Mouse (Mus musculus): ENCODE measurements around the gene Col7a1. TPM values are rescaled to one million over a fixed set of nuclear protein-coding genes. Genes with fewer than 3 reads are reported as not detected.

Gene Col7a1
- polyA plus RNA-seq, 1 experiment, result 7.9 TPM

DNA sequence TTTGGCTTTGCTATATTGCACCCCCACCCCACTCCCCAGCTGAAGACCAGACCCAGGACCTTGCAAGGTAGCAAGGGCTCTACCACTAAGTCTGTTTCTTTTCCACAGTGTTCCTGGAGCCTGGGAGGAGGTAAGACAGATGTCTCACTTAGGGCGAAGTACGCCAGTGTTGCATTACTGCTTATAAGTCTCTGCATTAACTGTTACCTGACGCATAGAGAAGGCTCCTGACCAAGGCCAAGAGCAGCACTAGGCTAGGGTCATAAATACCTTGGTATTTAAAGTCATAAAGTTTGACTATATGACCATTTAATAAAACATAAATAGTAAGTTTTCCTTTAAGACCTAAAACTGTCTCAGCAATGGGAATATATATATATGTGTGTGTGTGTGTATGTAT lies 25.0 kb upstream of the Col7a1 start:
- TF ChIP-seq POLR2A (IDR thresholded peaks at IDR 0.05; ENCODE audit: control insufficient read depth, extremely low read depth, insufficient read depth, low read length, poor library complexity), result no peak
- TF ChIP-seq CTCF (IDR thresholded peaks at IDR 0.05; ENCODE audit: borderline replicate concordance, control insufficient read depth, extremely low read depth, insufficient read depth, low read length, poor library complexity), result no peak
- Histone ChIP-seq H3K4me3 (ENCODE audit: control insufficient read depth, insufficient read depth, low read length) (no peak overlapping the region), H3K36me3 (ENCODE audit: control insufficient read depth, insufficient read depth, low read length) (no peaks in the 10 kb centered on the region), H3K27me3 (ENCODE audit: control insufficient read depth, insufficient read depth, low read length) (no peaks in the 10 kb centered on the region), H3K27ac (ENCODE audit: control insufficient read depth, insufficient read depth, low read length) (no peak overlapping the region), H3K4me1 (replicated peaks; ENCODE audit: control insufficient read depth, insufficient read depth, low read length) (no peaks in the 10 kb centered on the region)
- 92% methylated on average over 3 of the region's 3 CpGs for WGBS
- no peak for DNase-seq

DNA sequence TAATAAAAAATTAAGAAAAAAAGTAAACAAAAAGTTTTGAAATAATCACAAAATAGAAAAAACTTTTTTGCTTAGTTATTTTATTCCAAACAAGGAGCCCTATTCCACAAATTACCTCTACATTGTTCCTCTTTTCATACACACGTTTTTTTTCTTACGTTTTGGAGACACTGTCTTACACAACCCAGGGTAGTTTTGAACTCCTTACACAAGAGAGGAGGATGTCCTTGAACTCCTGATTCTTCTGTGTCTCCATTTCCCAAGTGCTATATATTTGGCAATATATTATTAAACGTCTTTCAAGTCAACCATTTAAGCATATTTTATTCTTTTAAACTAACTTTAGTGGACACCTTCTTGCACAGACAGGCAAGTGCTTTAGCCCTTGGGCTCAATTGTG lies 17.4 kb upstream of the Col7a1 start:
- Histone ChIP-seq H3K27ac (ENCODE audit: control insufficient read depth, insufficient read depth, low read length) (no peak overlapping the region), H3K4me3 (ENCODE audit: control insufficient read depth, insufficient read depth, low read length) (no peak overlapping the region), H3K4me1 (replicated peaks; ENCODE audit: control insufficient read depth, insufficient read depth, low read length) (0 out of 2 replicates have a peak, but pooled peaks cover 3% of the 10 kb centered on the region), H3K36me3 (ENCODE audit: control insufficient read depth, insufficient read depth, low read length) (peaks cover 8% of the 10 kb centered on the region), H3K27me3 (ENCODE audit: control insufficient read depth, insufficient read depth, low read length) (no peaks in the 10 kb centered on the region)
- WGBS, result 10% methylated on average over 3 of the region's 3 CpGs
- TF ChIP-seq POLR2A (IDR thresholded peaks at IDR 0.05; ENCODE audit: control insufficient read depth, extremely low read depth, insufficient read depth, low read length, poor library complexity) (no peak), CTCF (IDR thresholded peaks at IDR 0.05; ENCODE audit: borderline replicate concordance, control insufficient read depth, extremely low read depth, insufficient read depth, low read length, poor library complexity) (no peak)
- no peak for DNase-seq

DNA sequence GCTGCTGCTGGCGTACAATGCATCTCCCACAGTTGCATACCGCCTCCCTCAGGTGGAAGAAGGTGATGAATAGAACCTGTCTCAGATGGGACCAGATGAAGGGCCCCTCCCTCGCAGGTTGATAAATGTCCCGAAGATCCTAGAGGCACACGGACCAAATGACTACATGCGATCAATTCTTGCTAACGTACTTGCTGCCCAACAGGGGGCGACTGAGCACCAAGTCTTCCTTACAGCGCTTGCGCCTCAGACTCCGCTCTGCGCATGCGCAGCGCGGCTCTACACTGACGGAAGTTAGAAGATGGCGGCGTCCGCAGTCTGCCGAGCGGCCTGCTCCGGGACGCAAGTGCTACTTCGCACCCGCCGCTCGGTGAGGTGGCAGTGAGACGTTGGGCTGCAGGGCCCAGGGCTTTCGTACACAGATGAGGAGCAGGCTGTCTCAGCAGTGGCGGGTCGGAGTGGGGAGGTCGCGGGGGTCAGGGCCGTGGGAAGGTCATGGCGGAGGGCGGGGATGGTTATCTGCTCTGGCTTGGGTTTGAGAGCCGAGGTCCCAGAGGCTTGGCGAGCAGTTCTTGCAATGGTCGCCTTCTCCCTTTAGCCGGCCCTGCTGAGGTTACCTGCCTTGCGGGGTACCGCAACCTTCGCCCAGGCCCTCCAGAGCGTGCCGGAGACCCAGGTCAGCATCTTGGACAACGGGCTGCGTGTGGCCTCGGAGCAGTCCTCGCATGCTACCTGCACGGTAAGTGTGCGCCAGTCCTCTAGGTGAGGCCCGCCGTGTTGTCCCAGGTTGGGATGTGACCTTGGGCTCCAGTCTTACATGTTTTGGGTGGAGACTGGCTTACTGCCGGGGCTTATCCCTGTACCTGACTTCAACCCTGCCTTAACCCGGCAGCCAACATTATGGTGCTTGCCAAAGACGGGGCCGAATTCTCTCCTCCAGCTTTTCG lies 16.7 kb upstream of the Col7a1 start, which contains the start of gene Uqcrc1:
Gene Uqcrc1, plus strand, starts transcription at position 216 of the 947 bp plus-strand sequence.
- H3K27me3 ChIP-seq (ENCODE audit: control insufficient read depth, insufficient read depth, low read length), result no peaks in the 10 kb centered on the region
- H3K4me3 ChIP-seq (ENCODE audit: control insufficient read depth, insufficient read depth, low read length), result peak within 1 kb of the TSS; percentile 62
- DNase-seq, result peak; percentile 93
- 0 out of 2 replicates have a peak, but pooled peaks cover 3% of the 10 kb centered on the region for H3K4me1 ChIP-seq (replicated peaks; ENCODE audit: control insufficient read depth, insufficient read depth, low read length)
- TF ChIP-seq CTCF (IDR thresholded peaks at IDR 0.05; ENCODE audit: borderline replicate concordance, control insufficient read depth, extremely low read depth, insufficient read depth, low read length, poor library complexity) (peak; percentile 88; the same call in 1 of the 2 replicates), POLR2A (IDR thresholded peaks at IDR 0.05; ENCODE audit: control insufficient read depth, extremely low read depth, insufficient read depth, low read length, poor library complexity) (peak; percentile 93)
- H3K27ac ChIP-seq (ENCODE audit: control insufficient read depth, insufficient read depth, low read length), result no peak within 1 kb of the TSS
- H3K36me3 ChIP-seq (ENCODE audit: control insufficient read depth, insufficient read depth, low read length), result peaks cover 10% of the 10 kb centered on the region
- WGBS, result under 1% methylated on average over 58 of the region's 58 CpGs

- Histone ChIP-seq H3K4me1 (replicated peaks; ENCODE audit: control insufficient read depth, insufficient read depth, low read length) (no peaks in the 10 kb centered on the region), H3K27me3 (ENCODE audit: control insufficient read depth, insufficient read depth, low read length) (no peaks in the 10 kb centered on the region), H3K36me3 (ENCODE audit: control insufficient read depth, insufficient read depth, low read length) (peaks cover 80% of the 10 kb centered on the region), H3K27ac (ENCODE audit: control insufficient read depth, insufficient read depth, low read length) (no peak overlapping the region), H3K4me3 (ENCODE audit: control insufficient read depth, insufficient read depth, low read length) (no peak overlapping the region)
- no peak for DNase-seq
- WGBS, result 92% methylated on average over 9 of the region's 9 CpGs
- TF ChIP-seq POLR2A (IDR thresholded peaks at IDR 0.05; ENCODE audit: control insufficient read depth, extremely low read depth, insufficient read depth, low read length, poor library complexity) (no peak), CTCF (IDR thresholded peaks at IDR 0.05; ENCODE audit: borderline replicate concordance, control insufficient read depth, extremely low read depth, insufficient read depth, low read length, poor library complexity) (no peak)
Measured at GRCm38 (mm10) chr9:108945111-108945510, 8.3 kb upstream of the Col7a1 start.

- 91% methylated on average over 5 of the region's 5 CpGs for WGBS
- no peak for DNase-seq
- Histone ChIP-seq H3K4me3 (ENCODE audit: control insufficient read depth, insufficient read depth, low read length) (no peak overlapping the region), H3K36me3 (ENCODE audit: control insufficient read depth, insufficient read depth, low read length) (peaks cover 78% of the 10 kb centered on the region), H3K27ac (ENCODE audit: control insufficient read depth, insufficient read depth, low read length) (no peak overlapping the region), H3K4me1 (replicated peaks; ENCODE audit: control insufficient read depth, insufficient read depth, low read length) (no peaks in the 10 kb centered on the region), H3K27me3 (ENCODE audit: control insufficient read depth, insufficient read depth, low read length) (no peaks in the 10 kb centered on the region)
- TF ChIP-seq CTCF (IDR thresholded peaks at IDR 0.05; ENCODE audit: borderline replicate concordance, control insufficient read depth, extremely low read depth, insufficient read depth, low read length, poor library complexity), result no peak
Measured at GRCm38 (mm10) chr9:108945608-108946007, 7.8 kb upstream of the Col7a1 start.

GRCm38 (mm10) chr9:108949231-108949966 lies 4.0 kb upstream of the Col7a1 start:
- H3K27ac ChIP-seq (ENCODE audit: control insufficient read depth, insufficient read depth, low read length), result no peak overlapping the region
- peaks cover 56% of the 10 kb centered on the region for H3K36me3 ChIP-seq (ENCODE audit: control insufficient read depth, insufficient read depth, low read length)

More at GRCm38 (mm10) chr9:108949231-108949966, 4.0 kb upstream of the Col7a1 start:
- Histone ChIP-seq H3K4me3 (ENCODE audit: control insufficient read depth, insufficient read depth, low read length) (no peak overlapping the region), H3K27me3 (ENCODE audit: control insufficient read depth, insufficient read depth, low read length) (no peaks in the 10 kb centered on the region; the same call in 1 of the 2 replicates), H3K4me1 (replicated peaks; ENCODE audit: control insufficient read depth, insufficient read depth, low read length) (no peaks in the 10 kb centered on the region)
- DNase-seq, result no peak
- TF ChIP-seq CTCF (IDR thresholded peaks at IDR 0.05; ENCODE audit: borderline replicate concordance, control insufficient read depth, extremely low read depth, insufficient read depth, low read length, poor library complexity) (no peak), POLR2A (IDR thresholded peaks at IDR 0.05; ENCODE audit: control insufficient read depth, extremely low read depth, insufficient read depth, low read length, poor library complexity) (no peak)
- 88% methylated on average over 13 of the region's 13 CpGs for WGBS

Measured in thymus, adult 2 months (tissue).